Mouse (Mus musculus) hindbrain, postnatal 0 days (tissue): ENCODE data around the gene Gm43552. TPM values are rescaled to one million over a fixed set of nuclear protein-coding genes. Genes with fewer than 3 reads are reported as not detected.

ENCODE experiments used
- ATAC-seq: fragments of 200-750 bp; cut with Nextera tagmentation; 2 replicates; pipeline ENCODE4 v1.8.0; 2017; ENCODE audit warnings: mild to moderate bottlenecking, moderate TSS enrichment, moderate library complexity
- DNase-seq: peaks from one replicate; pipeline ENCODE4 v3.0.0-alpha.2; 2015; ENCODE audit warnings: low spot score
- H3K27ac ChIP-seq: fragments of 300-500 bp; sonication (generic); 2 replicates; pipeline ENCODE4 v1.5.1; 2014; ENCODE audit warnings: mild to moderate bottlenecking
- H3K27me3 ChIP-seq: fragments of 300-500 bp; sonication (generic); 2 replicates; pipeline ENCODE4 v1.6.1; 2014; ENCODE audit warnings: low read length, mixed read lengths; ENCODE audit not compliant: insufficient read depth
- H3K36me3 ChIP-seq: fragments of 300-500 bp; sonication (generic); 2 replicates; pipeline ENCODE4 v1.6.1; 2014; ENCODE audit warnings: low read length, mixed read lengths; ENCODE audit not compliant: insufficient read depth
- H3K4me1 ChIP-seq: fragments of 300-500 bp; sonication (generic); 2 replicates; pipeline ENCODE4 v1.6.1; 2014; ENCODE audit warnings: antibody characterized with exemption, low read length, mixed read lengths; ENCODE audit not compliant: insufficient read depth
- H3K4me2 ChIP-seq: fragments of 300-500 bp; sonication (generic); 2 replicates; pipeline ENCODE4 v1.6.1; 2014; ENCODE audit warnings: low read depth, mild to moderate bottlenecking, low read length, moderate library complexity, mixed read lengths
- H3K4me3 ChIP-seq: fragments of 300-500 bp; sonication (generic); 2 replicates; pipeline ENCODE4 v1.5.1; 2014; ENCODE audit warnings: low read length
- H3K9ac ChIP-seq: fragments of 300-500 bp; sonication (generic); replicated peaks from 2 replicates; pipeline ENCODE4 v1.6.1; 2014; ENCODE audit warnings: mild to moderate bottlenecking, low read length, moderate library complexity, mixed read lengths
- H3K9me3 ChIP-seq: fragments of 300-500 bp; sonication (generic); 2 replicates; pipeline ENCODE4 v1.6.1; 2016; ENCODE audit warnings: low read length, mixed read lengths
- CTCF ChIP-seq: IDR thresholded peaks from 2 replicates; pipeline ENCODE4 v1.5.1; 2016; ENCODE audit warnings: antibody characterized with exemption, control low read depth, low read depth
- WGBS: fragments of 180-500 bp; shearing (Covaris S2); extraction: QIAGEN DNeasy Blood & Tissue Kit; methylation state at CpG from one replicate; pipeline ENCODE4 v1.1.7; 2014; 5-methylcytosine and 5-hydroxymethylcytosine counted together
- polyA plus RNA-seq: library from polyadenylated mRNA; unstranded; fragments of >200 nt; fragmentation: Nextera tagmentation; extraction: Ambion mirVana; gene quantifications from 2 replicates; pipeline ENCODE4 v1.2.1, GENCODE M21; 2015
- total RNA-seq: library from RNA; depleted of rRNA; stranded (reverse); fragments of >200 nt; gene quantifications from 2 replicates; pipeline ENCODE4 v1.2.3, GENCODE M21; 2014

The Gm43552 gene
- total and polyA plus RNA-seq, 2 experiments from 2014 or later: not detected

DNA sequence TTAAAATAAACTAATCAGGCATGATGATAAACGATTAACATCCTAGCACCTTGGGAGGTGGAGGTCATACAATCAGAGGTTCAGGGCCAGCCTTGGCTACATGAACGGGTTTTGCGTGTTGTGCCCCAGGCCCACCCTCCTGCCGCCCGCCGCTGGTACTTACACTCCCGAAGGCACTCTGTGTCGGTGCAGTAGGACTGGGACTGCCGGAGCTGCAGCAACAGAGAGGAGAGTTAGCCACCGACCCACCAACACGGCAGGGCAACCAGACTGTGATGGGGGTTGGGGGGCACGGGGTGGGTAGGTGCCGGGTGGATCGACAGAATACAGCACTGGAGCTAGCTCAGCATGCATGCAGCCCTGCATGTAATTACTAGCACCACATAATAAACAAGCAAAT is 32.3 kb downstream of the Gm43552 start:
- H3K4me3 ChIP-seq: no peak overlapping the region
- H3K9me3 ChIP-seq: no peaks in the 10 kb centered on the region
- H3K4me1 ChIP-seq: no peaks in the 10 kb centered on the region
- no peaks in the 10 kb centered on the region for H3K27me3 ChIP-seq
- WGBS: 87% methylated on average over 14 of the region's 14 CpGs
- peaks cover 16% of the 10 kb centered on the region; the same call in 1 of the 2 replicates for H3K36me3 ChIP-seq
- H3K4me2 ChIP-seq: no peak overlapping the region
- H3K27ac ChIP-seq: no peak overlapping the region
- no peak for ATAC-seq
- no peak for DNase-seq
- no peak for TF ChIP-seq CTCF
- no peak overlapping the region for H3K9ac ChIP-seq

DNA sequence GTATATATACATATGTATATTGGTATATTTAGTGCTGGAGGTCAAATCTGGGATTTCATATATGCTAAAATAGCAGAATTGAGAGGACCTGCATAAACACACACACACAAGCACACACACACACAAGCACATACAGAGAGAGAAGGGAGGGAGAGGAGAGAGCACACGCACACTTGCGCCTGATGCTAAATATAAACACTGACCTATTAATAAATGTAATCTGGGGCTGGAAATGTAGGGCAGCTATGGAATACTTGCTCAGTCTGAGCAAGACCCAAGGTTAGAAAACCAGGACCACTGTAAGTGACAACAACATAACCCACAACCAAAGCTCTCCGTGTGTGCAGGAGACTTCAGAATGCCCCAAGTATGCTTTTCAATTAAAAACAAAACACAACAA is 33.2 kb downstream of the Gm43552 start:
- no peaks in the 10 kb centered on the region for H3K27me3 ChIP-seq
- no peaks in the 10 kb centered on the region for H3K4me1 ChIP-seq
- H3K9me3 ChIP-seq: no peaks in the 10 kb centered on the region
- H3K4me2 ChIP-seq: no peak overlapping the region
- no peak overlapping the region for H3K27ac ChIP-seq
- H3K4me3 ChIP-seq: no peak overlapping the region
- H3K36me3 ChIP-seq: peaks cover 9% of the 10 kb centered on the region; the same call in 1 of the 2 replicates
- no peak; the same call in 1 of the 2 replicates for ATAC-seq
- H3K9ac ChIP-seq: no peak overlapping the region
- no peak for DNase-seq
- 82% methylated on average over 3 of the region's 3 CpGs for WGBS
- TF ChIP-seq CTCF: no peak

DNA sequence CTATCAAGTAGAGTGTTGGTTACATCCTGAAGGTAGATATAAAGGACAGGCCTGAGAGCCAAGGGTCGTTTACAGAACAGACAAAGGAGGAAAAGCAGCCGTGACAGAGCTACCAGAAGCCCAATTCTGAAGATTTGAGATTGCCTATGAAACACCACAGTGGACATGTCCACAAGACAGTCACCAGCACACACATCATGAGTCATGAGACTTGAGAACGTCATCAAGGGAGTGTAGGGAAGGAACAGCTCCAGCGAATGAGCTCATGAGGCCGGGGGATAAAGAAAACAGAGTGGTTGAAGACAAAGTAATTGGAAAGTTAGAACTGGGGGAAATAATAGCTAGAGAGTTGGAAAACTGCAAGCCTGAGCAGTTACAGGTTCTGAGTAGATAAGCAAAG is 34.8 kb downstream of the Gm43552 start:
- no peak for DNase-seq
- Histone ChIP-seq H3K9ac (no peak overlapping the region), H3K4me3 (no peak overlapping the region), H3K27ac (no peak overlapping the region), H3K4me2 (no peak overlapping the region), H3K4me1 (no peaks in the 10 kb centered on the region), H3K9me3 (no peaks in the 10 kb centered on the region), H3K27me3 (no peaks in the 10 kb centered on the region), H3K36me3 (peaks cover 9% of the 10 kb centered on the region; the same call in 1 of the 2 replicates)
- 81% methylated on average over 5 of the region's 5 CpGs for WGBS
- no peak for TF ChIP-seq CTCF
- no peak for ATAC-seq

DNA sequence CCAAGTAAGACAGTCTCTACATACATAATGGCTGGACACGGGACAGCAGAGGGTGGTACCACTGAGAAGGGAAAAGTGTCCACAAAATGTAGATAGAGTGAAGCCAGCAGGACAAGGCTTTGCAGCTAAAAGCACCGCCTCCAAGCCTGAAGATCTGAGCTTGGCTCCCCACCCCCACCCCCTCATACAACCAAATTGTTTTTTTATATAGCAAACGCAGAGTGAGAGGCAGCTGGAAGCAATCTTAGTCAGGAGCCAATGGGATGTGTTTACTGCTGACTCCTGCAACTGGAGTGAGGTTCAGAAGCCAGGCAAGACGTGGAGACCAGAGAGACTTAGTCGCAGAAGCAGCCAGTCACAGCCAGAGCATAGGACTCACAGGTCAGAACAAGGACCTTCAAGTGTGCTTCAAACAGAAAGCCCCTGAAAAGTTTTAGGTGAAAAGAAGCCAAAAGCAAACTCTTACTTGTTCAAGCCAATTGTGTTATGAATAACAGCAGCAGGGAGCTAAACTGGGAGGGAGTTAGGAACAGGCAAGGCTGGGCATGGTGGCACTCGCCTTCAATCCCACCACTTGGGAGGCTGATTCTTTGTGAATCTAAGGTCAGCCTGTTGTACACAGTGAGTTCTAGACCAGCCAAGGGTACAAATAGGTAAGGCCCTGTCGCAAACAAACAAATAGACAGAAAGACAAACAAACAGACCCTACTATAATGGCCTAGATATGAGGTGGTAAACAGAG is 35.4 kb downstream of the Gm43552 start:
- Histone ChIP-seq H3K27me3 (no peaks in the 10 kb centered on the region), H3K36me3 (peaks cover 9% of the 10 kb centered on the region; the same call in 1 of the 2 replicates), H3K9ac (no peak overlapping the region), H3K4me1 (no peaks in the 10 kb centered on the region), H3K4me2 (no peak overlapping the region), H3K9me3 (no peaks in the 10 kb centered on the region), H3K4me3 (no peak overlapping the region), H3K27ac (no peak overlapping the region)
- TF ChIP-seq CTCF: no peak
- WGBS: 69% methylated on average over 7 of the region's 7 CpGs
- ATAC-seq (no peak), DNase-seq (no peak)

DNA sequence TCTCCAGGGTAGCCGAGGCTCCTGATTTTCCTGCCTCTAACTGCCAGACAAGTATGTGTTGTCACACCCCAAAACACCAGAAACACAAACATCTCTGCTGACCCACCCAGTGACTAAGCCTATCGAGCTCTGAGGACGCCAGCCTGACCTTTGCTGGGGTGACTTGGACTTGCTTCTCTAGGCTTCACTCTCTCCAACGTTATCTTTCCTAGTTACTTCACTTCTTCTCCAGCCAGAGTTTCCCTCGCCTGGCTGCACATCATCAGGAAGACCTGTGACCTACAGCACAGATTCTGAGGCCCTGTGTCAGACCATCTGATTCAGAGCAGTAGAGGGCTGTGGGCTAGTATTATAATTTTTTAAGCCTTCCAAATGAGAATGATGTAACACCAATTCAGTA is 37.9 kb downstream of the Gm43552 start:
- DNase-seq (no peak), ATAC-seq (no peak)
- Histone ChIP-seq H3K27ac (no peak overlapping the region), H3K4me1 (no peaks in the 10 kb centered on the region), H3K36me3 (peaks cover 11% of the 10 kb centered on the region), H3K9ac (no peak overlapping the region), H3K4me2 (no peak overlapping the region), H3K9me3 (no peaks in the 10 kb centered on the region), H3K4me3 (no peak overlapping the region), H3K27me3 (no peaks in the 10 kb centered on the region)
- TF ChIP-seq CTCF: no peak
- 75% methylated on average over 5 of the region's 5 CpGs for WGBS

DNA sequence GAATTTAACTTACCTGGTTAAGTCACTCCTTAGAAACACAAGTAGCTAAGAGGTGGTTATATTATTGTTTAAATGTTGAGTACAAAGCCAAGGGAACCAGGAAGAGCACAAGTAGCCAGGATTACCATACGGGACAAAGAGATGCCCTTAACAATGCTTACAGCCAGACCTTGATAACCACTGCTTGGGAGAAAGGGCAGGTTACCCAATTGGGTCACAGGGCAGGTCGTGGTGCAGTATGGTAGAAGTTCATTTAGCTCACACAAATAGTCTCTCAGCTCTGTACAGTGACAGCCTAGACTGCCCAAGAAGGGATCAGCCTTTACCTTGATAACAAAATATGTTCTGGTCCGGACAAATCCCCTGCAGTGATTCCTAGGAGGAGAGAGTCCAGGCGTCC is 43.7 kb downstream of the Gm43552 start:
- no peak for TF ChIP-seq CTCF
- no peak overlapping the region for H3K27ac ChIP-seq
- peaks cover 15% of the 10 kb centered on the region for H3K36me3 ChIP-seq
- H3K9me3 ChIP-seq: no peaks in the 10 kb centered on the region
- H3K4me3 ChIP-seq: no peak overlapping the region
- WGBS: 83% methylated on average over 4 of the region's 4 CpGs
- no peak overlapping the region for H3K9ac ChIP-seq
- ATAC-seq (no peak), DNase-seq (no peak)
- no peaks in the 10 kb centered on the region for H3K27me3 ChIP-seq
- H3K4me1 ChIP-seq: no peaks in the 10 kb centered on the region
- H3K4me2 ChIP-seq: no peak overlapping the region

DNA sequence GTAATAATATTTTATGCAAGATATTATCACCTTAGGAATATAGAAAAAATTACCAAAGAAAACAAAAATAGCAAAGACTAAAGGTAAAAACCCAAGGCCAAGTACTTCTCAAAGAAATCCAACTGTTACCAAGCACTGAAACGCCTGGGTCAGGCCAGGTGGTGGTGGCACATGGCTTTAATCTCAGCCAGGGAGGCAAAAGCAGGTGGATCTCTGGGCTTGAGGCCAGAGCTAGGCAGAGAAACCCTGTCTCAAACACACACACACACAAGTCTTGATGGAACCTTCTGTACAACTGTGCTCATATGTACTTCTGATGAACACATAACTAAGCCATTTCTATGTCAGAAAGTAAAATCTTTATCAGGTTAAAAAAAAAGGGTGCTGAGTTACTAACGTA is 44.8 kb downstream of the Gm43552 start:
- no peak for DNase-seq
- WGBS: 76% methylated on average over 2 of the region's 2 CpGs
- Histone ChIP-seq H3K27ac (no peak overlapping the region), H3K4me2 (no peak overlapping the region), H3K9me3 (no peaks in the 10 kb centered on the region), H3K36me3 (peaks cover 15% of the 10 kb centered on the region), H3K4me1 (no peaks in the 10 kb centered on the region), H3K9ac (no peak overlapping the region), H3K27me3 (no peaks in the 10 kb centered on the region), H3K4me3 (no peak overlapping the region)
- TF ChIP-seq CTCF: no peak
- no peak for ATAC-seq
